Mouse (Mus musculus) heart, adult 2 months (tissue): Measurements from ENCODE around the gene Rab11fip5.

Source experiments
- CTCF ChIP-seq: fragments of 200-600 bp; IDR thresholded peaks from 2 replicates; pipeline ENCODE4 v1.8.1; 2022; ENCODE audit warnings: antibody characterized with exemption, mild to moderate bottlenecking, moderate library complexity
- EP300 ChIP-seq: fragments of 200-500 bp; IDR thresholded peaks from 2 replicates; pipeline ENCODE4 v1.6.1; 2011; ENCODE audit warnings: low read depth, low read length, control low read depth; ENCODE audit not compliant: insufficient read depth
- POLR2A ChIP-seq: fragments of 200-500 bp; IDR thresholded peaks from 2 replicates; pipeline ENCODE4 v1.6.1; 2011; ENCODE audit warnings: mild to moderate bottlenecking, low read depth, low read length, control low read depth; ENCODE audit not compliant: insufficient read depth

DNA sequence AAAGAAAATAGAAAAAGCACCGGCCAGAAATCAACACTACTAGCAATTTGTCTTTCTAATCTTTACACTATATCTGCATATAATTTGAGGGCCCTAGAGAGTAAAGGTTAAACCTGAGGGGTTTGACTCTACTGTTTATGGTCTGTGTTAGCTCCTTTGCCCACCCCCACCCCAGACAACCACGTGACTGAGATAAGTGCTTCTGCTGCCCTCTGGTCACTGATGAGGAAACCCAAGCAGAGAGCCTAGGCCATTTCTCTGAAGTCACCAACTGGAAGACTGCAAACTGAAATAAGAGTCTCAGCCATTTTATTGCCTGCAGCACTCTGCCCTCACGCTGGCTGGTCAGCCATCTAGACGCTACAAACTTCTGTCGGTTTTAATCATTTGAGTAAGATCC is 3.4 kb upstream of the Rab11fip5 start:
- TF ChIP-seq CTCF = no peak
- TF ChIP-seq EP300 = no peak
- no peak for TF ChIP-seq POLR2A
